Mouse (Mus musculus): ENCODE results near the gene Nuak1. TPM values are rescaled to one million over a fixed set of nuclear protein-coding genes. Genes with fewer than 3 reads are reported as not detected.

Nuak1 gene
- total and polyA plus RNA-seq, 3 experiments: 1.2 to 3.4 (median 1.6) TPM

DNA sequence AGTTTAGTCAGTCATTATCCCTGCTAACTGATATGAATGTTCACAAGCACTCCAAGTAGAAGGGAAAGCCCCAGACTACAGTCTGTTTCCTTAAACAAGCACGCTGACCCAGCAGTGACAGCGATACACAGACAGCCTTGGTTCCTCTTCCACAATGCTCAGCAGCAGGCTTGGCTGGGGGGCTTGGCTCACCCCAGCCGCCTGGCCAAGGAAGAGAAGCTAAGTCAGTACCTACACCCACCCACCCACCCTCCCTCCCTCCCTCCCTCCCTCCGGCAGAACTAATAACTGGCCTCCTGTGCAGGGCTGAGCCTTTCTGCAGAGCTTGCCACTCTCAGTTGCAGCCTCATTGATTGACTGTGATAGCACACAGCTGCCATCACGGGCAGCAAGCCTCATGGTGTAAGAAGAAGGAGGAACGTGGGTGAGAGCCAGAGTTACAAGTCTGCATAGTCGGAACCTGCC is 38.5 kb downstream of the Nuak1 start:
- peaks cover 0 to 23% of the 10 kb centered on the region in 2 experiments for H3K36me3 ChIP-seq (replicated peaks in 1 of 2; ENCODE audit: control insufficient read depth in 1 of 2, insufficient read depth in 1 of 2, low read length in 1 of 2)
- H3K27me3 ChIP-seq (replicated peaks): no peaks in the 10 kb centered on the region
- no peak overlapping the region for H3K27ac ChIP-seq (ENCODE audit: insufficient read depth, low read depth)
- peak; percentile 88 for DNase-seq (ENCODE audit: extremely low read depth)
- no peaks in the 10 kb centered on the region for H3K9me3 ChIP-seq (replicated peaks; ENCODE audit: low read length)
- peak overlapping the region; percentile 73 for H3K4me2 ChIP-seq (ENCODE audit: insufficient read depth, low read depth, poor library complexity, severe bottlenecking)
- in situ Hi-C loops (cut with MboI; ENCODE audit: low pct_ligation_motif_present, low pct_unique_long_range_greater_than_20kb, low sequenced_read_pairs): no loop called here
- peaks cover 7 to 38% of the 10 kb centered on the region in 2 experiments for H3K4me1 ChIP-seq (ENCODE audit: control insufficient read depth in 1 of 2, insufficient read depth in 2 of 2)
- H3K4me3 ChIP-seq (replicated peaks in 1 of 3; ENCODE audit: low read depth in 2 of 3, low read length in 2 of 3, poor library complexity in 1 of 3): no peak overlapping the region
- H3K79me2 ChIP-seq (replicated peaks; ENCODE audit: control insufficient read depth, extremely low read depth, insufficient read depth, poor library complexity, severe bottlenecking): no peaks in the 10 kb centered on the region
- TF ChIP-seq CHD2 (IDR thresholded peaks at IDR 0.05; ENCODE audit: low read length): no peak
- no peak for TF ChIP-seq E2F4 (IDR thresholded peaks at IDR 0.05; ENCODE audit: insufficient replicate concordance, low read depth, low read length)
- peak; percentile 47; the same call in 1 of the 2 replicates for TF ChIP-seq BHLHE40 (IDR thresholded peaks at IDR 0.05; ENCODE audit: low read depth, low read length)
- no peak for TF ChIP-seq ZKSCAN1 (IDR thresholded peaks at IDR 0.05; ENCODE audit: borderline replicate concordance, low read depth, low read length)
- 0 out of 2 replicates have a peak, but pooled peaks have one; percentile 18 for TF ChIP-seq TBP (conservative IDR thresholded peaks at IDR 0.05; ENCODE audit: low read depth, low read length)
- TF ChIP-seq SIN3A (IDR thresholded peaks at IDR 0.05; ENCODE audit: low read length): peak; percentile 54; the same call in 1 of the 2 replicates
- 0 out of 2 replicates have a peak, but pooled peaks have one; percentile 47 for TF ChIP-seq MXI1 (IDR thresholded peaks at IDR 0.05; ENCODE audit: low read depth, low read length)
- TF ChIP-seq MAFK (IDR thresholded peaks at IDR 0.05; ENCODE audit: insufficient replicate concordance, low read length): peak; percentile 46; the same call in 1 of the 2 replicates
- no peak for TF ChIP-seq ZMIZ1 (IDR thresholded peaks at IDR 0.05; ENCODE audit: low read depth, low read length)
- TF ChIP-seq UBTF (IDR thresholded peaks at IDR 0.05; ENCODE audit: low read depth, low read length): no peak
- peak; percentile 39; the same call in 1 of the 2 replicates for TF ChIP-seq MEF2A (IDR thresholded peaks at IDR 0.05; ENCODE audit: borderline replicate concordance, low read depth, low read length)
- no peak for TF ChIP-seq USF2 (conservative IDR thresholded peaks at IDR 0.05; ENCODE audit: low read depth, low read length)
- TF ChIP-seq ETS1 (conservative IDR thresholded peaks at IDR 0.05; ENCODE audit: low read depth, low read length): 0 out of 2 replicates have a peak, but pooled peaks have one; percentile 12
- TF ChIP-seq IRF4 (IDR thresholded peaks at IDR 0.05; ENCODE audit: low read depth, low read length): peak; percentile 82
- peak; percentile 83 for TF ChIP-seq EP300 (IDR thresholded peaks at IDR 0.05; ENCODE audit: low read length)
- peak; percentile 32; the same call in 1 of the 2 replicates for TF ChIP-seq JUND (conservative IDR thresholded peaks at IDR 0.05; ENCODE audit: low read depth, low read length)
- peak; percentile 43; the same call in 1 of the 2 replicates for TF ChIP-seq TCF12 (IDR thresholded peaks at IDR 0.05; ENCODE audit: low read depth, low read length)
- TF ChIP-seq RAD21 (IDR thresholded peaks at IDR 0.05; ENCODE audit: low read depth, low read length): no peak
- no peak for TF ChIP-seq NRF1 (IDR thresholded peaks at IDR 0.05; ENCODE audit: low read depth, low read length)
- 0 out of 2 replicates have a peak, but pooled peaks have one; percentile 29 for TF ChIP-seq ELF1 (IDR thresholded peaks at IDR 0.05; ENCODE audit: low read depth, low read length)
- peak; percentile 72 for TF ChIP-seq MYC (IDR thresholded peaks at IDR 0.05; ENCODE audit: low read depth, low read length)
- dilution Hi-C loops (cut with MboI; ENCODE audit: extremely low pct_ligation_motif_present, extremely low pct_unique_long_range_greater_than_20kb, low sequenced_read_pairs): no loop called here
- H3K9ac ChIP-seq (ENCODE audit: insufficient read depth, low read depth): no peak overlapping the region

Measured in CH12.LX (cell line).